Mouse (Mus musculus) midbrain, embryonic 14.5 days (tissue): ENCODE measurements around the gene Atp23. TPM values are rescaled to one million over a fixed set of nuclear protein-coding genes. Genes with fewer than 3 reads are reported as not detected.

Experiments
- ATAC-seq: fragments of 200-750 bp; cut with Nextera tagmentation; 2 replicates; pipeline ENCODE4 v1.8.0; 2017; ENCODE audit warnings: moderate number of reproducible peaks, moderate library complexity; ENCODE audit not compliant: low FRiP score, low TSS enrichment
- DNase-seq: peaks from one replicate; pipeline ENCODE4 v3.0.0-alpha.2; 2015
- H3K27ac ChIP-seq: fragments of 300-500 bp; sonication (generic); replicated peaks from 2 replicates; pipeline ENCODE4 v1.5.1; 2014; ENCODE audit warnings: mild to moderate bottlenecking, low read depth, low read length, moderate library complexity
- H3K27me3 ChIP-seq: fragments of 300-500 bp; sonication (generic); 2 replicates; pipeline ENCODE4 v1.6.1; 2014; ENCODE audit warnings: low read length, control low read depth, mixed read lengths; ENCODE audit not compliant: control insufficient read depth, insufficient read depth
- H3K36me3 ChIP-seq: fragments of 300-500 bp; sonication (generic); 2 replicates; pipeline ENCODE4 v1.6.1; 2014; ENCODE audit warnings: low read length, control low read depth; ENCODE audit not compliant: control insufficient read depth, insufficient read depth
- H3K4me1 ChIP-seq: fragments of 300-500 bp; sonication (generic); 2 replicates; pipeline ENCODE4 v1.6.1; 2014; ENCODE audit warnings: mild to moderate bottlenecking, antibody characterized with exemption, low read length, control low read depth; ENCODE audit not compliant: control insufficient read depth, insufficient read depth
- H3K4me2 ChIP-seq: fragments of 300-500 bp; sonication (generic); 2 replicates; pipeline ENCODE4 v1.6.1; 2014; ENCODE audit warnings: mild to moderate bottlenecking, low read length, moderate library complexity
- H3K4me3 ChIP-seq: fragments of 300-500 bp; sonication (generic); replicated peaks from 2 replicates; pipeline ENCODE4 v1.5.1; 2014; ENCODE audit warnings: low read depth, low read length
- H3K9ac ChIP-seq: fragments of 300-500 bp; sonication (generic); replicated peaks from 2 replicates; pipeline ENCODE4 v1.6.1; 2014; ENCODE audit warnings: mild to moderate bottlenecking, low read length, moderate library complexity
- H3K9me3 ChIP-seq: fragments of 300-500 bp; sonication (generic); 2 replicates; pipeline ENCODE4 v1.6.1; 2016; ENCODE audit warnings: low read length, control low read depth, mixed read lengths; ENCODE audit not compliant: control insufficient read depth
- WGBS: fragments of 180-500 bp; shearing (Covaris S2); extraction: QIAGEN DNeasy Blood & Tissue Kit; methylation state at CpG from one replicate; pipeline ENCODE4 v1.1.7; 2014; 5-methylcytosine and 5-hydroxymethylcytosine counted together
- polyA plus RNA-seq: library from polyadenylated mRNA; unstranded; fragments of >200 nt; fragmentation: Nextera tagmentation; extraction: Ambion mirVana; gene quantifications from 2 replicates; pipeline ENCODE4 v1.2.1, GENCODE M21; 2014

Gene Atp23
- polyA plus RNA-seq, 1 experiment from 2014 or later: 13.6 TPM

GRCm38 (mm10) chr10:126924087-126924486 lies 22.9 kb upstream of the Atp23 start:
- Histone ChIP-seq H3K27me3 (no peaks in the 10 kb centered on the region), H3K9ac (no peak overlapping the region), H3K4me2 (no peak overlapping the region), H3K4me3 (no peak overlapping the region), H3K4me1 (peaks cover 17% of the 10 kb centered on the region), H3K36me3 (no peaks in the 10 kb centered on the region), H3K9me3 (no peaks in the 10 kb centered on the region), H3K27ac (no peak overlapping the region)
- WGBS: 66% methylated on average over 3 of the region's 3 CpGs
- DNase-seq: no peak
- no peak for ATAC-seq

DNA sequence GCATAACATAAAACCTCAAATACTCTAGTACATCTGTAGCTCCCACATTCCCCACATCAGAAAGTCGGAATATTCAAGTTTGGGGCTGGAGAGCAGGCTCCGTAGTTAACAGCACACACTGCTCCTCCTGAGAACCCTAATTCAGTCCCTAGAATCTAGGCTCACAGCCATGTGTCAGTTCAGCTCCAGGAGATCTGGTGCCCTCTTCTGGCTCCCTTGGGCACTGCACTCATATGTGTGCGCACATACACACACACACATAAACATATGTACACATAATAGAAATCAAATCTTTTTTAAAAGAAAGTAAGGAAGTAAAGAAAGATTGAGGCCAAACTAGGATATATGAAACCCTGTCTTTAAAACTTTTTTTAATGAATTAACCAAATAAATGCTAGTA lies 19.1 kb upstream of the Atp23 start:
- Histone ChIP-seq H3K9ac (no peak overlapping the region), H3K27ac (no peak overlapping the region), H3K4me2 (no peak overlapping the region), H3K27me3 (no peaks in the 10 kb centered on the region), H3K4me3 (no peak overlapping the region), H3K4me1 (no peaks in the 10 kb centered on the region), H3K36me3 (no peaks in the 10 kb centered on the region), H3K9me3 (no peaks in the 10 kb centered on the region)
- WGBS: 99% methylated on average over 3 of the region's 3 CpGs
- ATAC-seq (no peak), DNase-seq (no peak)

DNA sequence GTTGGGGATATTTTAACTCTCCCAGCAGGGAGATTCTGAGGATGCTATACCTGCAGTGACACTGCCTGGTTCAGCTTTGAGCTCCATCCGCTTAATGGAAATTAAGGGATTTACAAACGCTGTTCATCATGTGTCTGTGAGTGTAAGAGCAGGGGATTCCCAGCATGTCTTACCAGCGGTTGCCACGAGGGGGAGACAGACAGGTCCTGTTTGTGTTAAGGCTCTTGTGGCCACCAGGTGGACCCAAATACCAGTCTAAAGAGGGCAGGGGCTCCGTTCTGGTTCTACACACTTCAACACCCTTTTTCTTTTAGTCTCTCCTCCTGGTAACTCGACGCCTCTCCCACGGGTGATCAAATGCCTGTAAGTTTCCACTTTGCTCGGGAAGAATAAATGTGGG lies 17.9 kb upstream of the Atp23 start:
- no peak overlapping the region for H3K4me2 ChIP-seq
- H3K9ac ChIP-seq: no peak overlapping the region
- WGBS: 1% methylated on average over 9 of the region's 9 CpGs
- peak; percentile 97 for DNase-seq
- no peaks in the 10 kb centered on the region for H3K36me3 ChIP-seq
- H3K27me3 ChIP-seq: no peaks in the 10 kb centered on the region
- no peak overlapping the region for H3K27ac ChIP-seq
- no peaks in the 10 kb centered on the region for H3K9me3 ChIP-seq
- H3K4me3 ChIP-seq: no peak overlapping the region
- H3K4me1 ChIP-seq: no peaks in the 10 kb centered on the region
- ATAC-seq: peak; percentile 80; the same call in 1 of the 2 replicates

DNA sequence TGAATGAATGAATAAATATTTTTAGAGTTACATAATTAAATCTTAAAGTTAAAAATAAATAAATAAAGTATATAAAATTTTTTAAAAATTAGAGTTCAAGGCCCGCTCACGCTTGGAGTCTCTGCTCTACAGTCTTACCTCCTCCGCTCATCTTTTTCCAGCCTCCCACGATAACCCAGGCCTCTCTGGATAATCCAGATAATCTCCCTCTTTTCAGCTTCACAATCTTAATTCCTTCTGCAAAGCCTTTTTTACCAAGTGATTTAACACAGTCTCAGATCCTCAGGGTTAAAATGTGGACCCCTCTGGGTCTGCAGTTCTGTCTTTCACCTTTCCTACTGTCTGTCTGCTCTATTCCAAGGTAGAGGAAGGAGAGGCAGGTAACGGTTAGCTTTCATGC lies 13.1 kb upstream of the Atp23 start:
- Histone ChIP-seq H3K4me1 (no peaks in the 10 kb centered on the region), H3K27me3 (no peaks in the 10 kb centered on the region), H3K9me3 (no peaks in the 10 kb centered on the region), H3K4me3 (no peak overlapping the region), H3K36me3 (no peaks in the 10 kb centered on the region), H3K27ac (no peak overlapping the region), H3K9ac (no peak overlapping the region), H3K4me2 (no peak overlapping the region)
- DNase-seq (no peak), ATAC-seq (no peak)
- WGBS: 82% methylated on average over 5 of the region's 5 CpGs

DNA sequence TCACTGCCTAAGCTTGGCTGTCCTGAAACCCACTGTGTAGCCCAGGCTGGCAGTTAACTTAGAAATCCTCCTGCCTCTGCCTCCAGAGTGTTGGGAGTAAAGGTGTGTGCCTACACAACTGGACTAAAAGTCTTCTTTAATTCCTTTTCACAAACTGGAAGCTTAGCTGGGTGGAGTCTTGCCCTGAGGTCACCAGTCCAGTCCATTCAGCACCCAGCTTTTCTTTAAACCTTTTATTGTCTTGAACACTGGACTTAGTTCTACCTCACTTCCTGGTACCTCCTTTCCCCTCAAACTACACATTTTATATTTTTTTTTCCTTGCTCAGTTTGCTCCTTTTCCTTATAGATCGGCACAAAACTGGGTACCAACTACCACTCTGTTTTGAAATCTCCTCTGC lies 10.3 kb upstream of the Atp23 start:
- Histone ChIP-seq H3K27me3 (no peaks in the 10 kb centered on the region), H3K4me2 (no peak overlapping the region), H3K9ac (no peak overlapping the region), H3K36me3 (no peaks in the 10 kb centered on the region), H3K27ac (no peak overlapping the region), H3K4me1 (no peaks in the 10 kb centered on the region), H3K9me3 (no peaks in the 10 kb centered on the region), H3K4me3 (no peak overlapping the region)
- ATAC-seq (no peak), DNase-seq (no peak)
- 93% methylated on average over 1 of the region's 1 CpGs for WGBS

DNA sequence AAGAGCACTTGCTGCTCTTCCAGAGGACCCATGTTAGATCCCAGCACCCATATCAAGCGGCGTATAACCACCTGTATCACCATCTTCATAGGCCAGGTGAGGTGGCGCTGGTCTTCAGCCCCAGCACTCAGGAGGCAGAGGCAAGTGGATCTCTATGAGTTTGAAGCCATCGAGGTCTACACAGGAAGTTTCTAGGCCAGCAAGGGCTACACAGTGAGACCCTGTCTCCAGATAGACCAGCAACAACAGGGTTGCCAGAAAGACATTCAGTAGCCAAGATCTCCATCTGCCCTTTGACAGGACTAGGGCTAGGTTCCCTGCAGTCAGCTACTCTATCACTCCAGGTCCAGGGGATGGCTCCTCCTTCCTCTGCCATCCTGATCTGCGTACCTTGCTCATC lies 5.7 kb upstream of the Atp23 start:
- DNase-seq (no peak), ATAC-seq (no peak)
- Histone ChIP-seq H3K4me2 (no peak overlapping the region), H3K27me3 (no peaks in the 10 kb centered on the region), H3K27ac (no peak overlapping the region), H3K36me3 (no peaks in the 10 kb centered on the region), H3K9me3 (no peaks in the 10 kb centered on the region), H3K4me3 (no peak overlapping the region), H3K4me1 (no peaks in the 10 kb centered on the region), H3K9ac (no peak overlapping the region)
- 93% methylated on average over 5 of the region's 5 CpGs for WGBS

GRCm38 (mm10) chr10:126905650-126906075 lies 4.5 kb upstream of the Atp23 start:
- DNase-seq (peak; percentile 98), ATAC-seq (peak; percentile 88)
- Histone ChIP-seq H3K4me1 (no peaks in the 10 kb centered on the region), H3K9me3 (no peaks in the 10 kb centered on the region), H3K36me3 (no peaks in the 10 kb centered on the region), H3K27me3 (no peaks in the 10 kb centered on the region), H3K27ac (peak overlapping the region; percentile 79), H3K4me2 (peak overlapping the region; percentile 80), H3K9ac (peak overlapping the region; percentile 68), H3K4me3 (peak overlapping the region; percentile 47)
- 1% methylated on average over 30 of the region's 30 CpGs for WGBS

DNA sequence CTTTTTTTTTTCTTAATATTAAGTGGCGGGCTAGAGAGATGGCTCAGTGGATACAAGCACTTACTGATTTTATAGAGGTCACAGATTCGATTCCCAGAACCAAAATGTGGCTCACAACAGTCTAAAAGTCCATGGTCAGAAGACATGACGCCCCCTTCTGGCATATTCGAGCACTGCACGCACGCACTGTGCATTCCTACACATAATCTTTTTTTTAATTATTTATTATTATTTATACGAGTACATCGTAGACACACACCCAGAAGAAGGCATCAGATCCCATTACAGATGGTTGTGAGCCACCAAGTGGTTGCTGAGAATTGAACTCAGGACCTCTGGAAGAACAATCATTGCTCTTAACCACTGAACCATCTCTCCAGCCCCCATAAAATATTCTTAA lies 3.9 kb upstream of the Atp23 start:
- Histone ChIP-seq H3K9ac (no peak overlapping the region), H3K4me2 (peak overlapping the region; percentile 80), H3K9me3 (no peaks in the 10 kb centered on the region), H3K36me3 (no peaks in the 10 kb centered on the region), H3K27ac (no peak overlapping the region), H3K27me3 (no peaks in the 10 kb centered on the region), H3K4me3 (peak overlapping the region; percentile 47), H3K4me1 (0 out of 2 replicates have a peak, but pooled peaks cover 2% of the 10 kb centered on the region)
- no peak for ATAC-seq
- WGBS: 72% methylated on average over 8 of the region's 8 CpGs
- no peak for DNase-seq

GRCm38 (mm10) chr10:126904221-126904620 lies 3.1 kb upstream of the Atp23 start:
- ATAC-seq (no peak), DNase-seq (no peak)
- H3K36me3 ChIP-seq: no peaks in the 10 kb centered on the region
- no peak overlapping the region for H3K27ac ChIP-seq
- H3K4me2 ChIP-seq: no peak overlapping the region
- no peaks in the 10 kb centered on the region for H3K27me3 ChIP-seq
- 0 out of 2 replicates have a peak, but pooled peaks cover 2% of the 10 kb centered on the region for H3K4me1 ChIP-seq
- no peak overlapping the region for H3K4me3 ChIP-seq
- H3K9me3 ChIP-seq: no peaks in the 10 kb centered on the region
- whole genome bisulfite sequencing: 34% methylated on average over 5 of the region's 5 CpGs
- H3K9ac ChIP-seq: no peak overlapping the region
